Mouse (Mus musculus): Measurements from ENCODE around the gene Lamc2.

DNA sequence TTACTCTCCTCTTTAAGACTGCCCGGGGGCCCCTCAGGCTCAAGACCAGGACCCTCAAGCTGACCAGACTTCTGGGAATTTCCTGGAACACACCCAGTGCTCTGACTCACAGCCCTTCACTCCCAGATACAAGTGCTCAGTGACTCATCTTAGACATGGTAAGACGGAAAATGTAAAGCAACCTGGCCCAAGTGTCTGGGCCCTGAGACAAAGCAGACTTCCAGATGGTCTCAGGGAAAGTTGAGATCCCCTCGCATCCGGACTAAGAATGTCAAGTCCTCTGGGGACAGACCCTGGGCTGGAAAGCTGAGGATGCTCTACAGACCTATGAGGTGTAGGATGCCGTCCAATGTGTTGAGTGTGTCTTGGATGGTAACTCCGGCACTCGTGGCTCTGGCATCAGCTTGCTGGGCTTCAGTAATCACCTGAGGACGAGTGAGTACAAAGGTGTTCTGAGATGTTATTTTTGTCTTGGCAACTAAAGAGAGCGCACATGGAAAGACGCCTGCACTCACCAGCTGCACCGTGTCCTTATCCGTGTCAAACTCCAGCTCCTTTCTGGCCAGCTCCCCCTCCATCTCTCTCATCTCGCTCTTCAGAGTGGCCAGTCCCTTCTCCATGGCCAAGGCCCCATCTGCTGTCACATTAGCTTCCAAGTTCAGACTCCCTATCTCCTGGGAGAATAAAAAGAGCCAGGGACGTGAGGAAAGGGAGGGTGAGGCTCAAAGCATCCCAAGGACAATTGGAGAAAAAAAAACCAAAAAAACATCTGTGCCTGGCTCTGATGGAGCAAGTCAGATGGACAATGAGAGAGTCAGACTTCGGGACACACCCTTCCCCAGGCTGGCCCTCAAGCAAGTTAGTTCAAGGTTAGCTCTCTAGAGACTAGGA lies 59.5 kb downstream of the Lamc2 start:
- TF ChIP-seq USF1 (IDR thresholded peaks at IDR 0.05; ENCODE audit: low read depth, low read length), result no peak
- no peak for TF ChIP-seq POLR2A (IDR thresholded peaks at IDR 0.05; ENCODE audit: control insufficient read depth in 1 of 2, insufficient read depth in 1 of 2, low read depth in 1 of 2, low read length in 2 of 2, poor library complexity in 1 of 2)
- TF ChIP-seq HCFC1 (IDR thresholded peaks at IDR 0.05; ENCODE audit: low read depth, low read length), result no peak
- TF ChIP-seq CTCF (IDR thresholded peaks at IDR 0.05 in 2 of 3, conservative IDR thresholded peaks at IDR 0.05 in 1 of 3; ENCODE audit: control insufficient read depth in 1 of 3, insufficient read depth in 1 of 3, low read depth in 2 of 3, low read length in 3 of 3, poor library complexity in 1 of 3, severe bottlenecking in 1 of 3), result no peak
- TF ChIP-seq MAZ (IDR thresholded peaks at IDR 0.05; ENCODE audit: low read depth, low read length), result no peak
- TF ChIP-seq TAL1 (IDR thresholded peaks at IDR 0.05; ENCODE audit: low read length), result no peak
- TF ChIP-seq GATA1 (IDR thresholded peaks at IDR 0.05; ENCODE audit: low read depth, low read length), result no peak

All from MEL (cell line).